Mouse (Mus musculus): Measurements from ENCODE around the gene Sowahb. TPM values are rescaled to one million over a fixed set of nuclear protein-coding genes. Genes with fewer than 3 reads are reported as not detected.
A peak's percentile ranks its signal among the peaks of the same experiment; 100 is the strongest.

Gene Sowahb
- polyA plus RNA-seq (2014; fragmentation: Nextera tagmentation; extraction: Ambion mirVana), result 0.03 and 0.21 TPM in 2 replicates

GRCm38 (mm10) chr5:93044584-93045370 lies at the start of gene Sowahb:
TSS of gene Sowahb (minus strand) at chr5:93045022.
- under 1% methylated on average over 67 of the region's 68 CpGs for WGBS
- Histone ChIP-seq H3K27ac (ENCODE audit: low read depth, low read length) (no peak within 1 kb of the TSS), H3K4me1 (ENCODE audit: control insufficient read depth, insufficient read depth, low read length) (peaks cover 13% of the 10 kb centered on the region), H3K36me3 (ENCODE audit: control insufficient read depth, insufficient read depth, low read length) (no peaks in the 10 kb centered on the region), H3K27me3 (ENCODE audit: control insufficient read depth, insufficient read depth, low read length) (peaks cover 51% of the 10 kb centered on the region), H3K9me3 (ENCODE audit: control insufficient read depth, low read length) (no peaks in the 10 kb centered on the region), H3K9ac (ENCODE audit: low read length) (no peak within 1 kb of the TSS), H3K4me2 (peak within 1 kb of the TSS; percentile 79), H3K4me3 (ENCODE audit: low read depth, low read length) (peak within 1 kb of the TSS; percentile 41)
- DNase-seq (ENCODE audit: low spot score, missing footprints) (peak; percentile 93), ATAC-seq (ENCODE audit: low FRiP score) (peak; percentile 58; the same call in 1 of the 2 replicates)

- WGBS, result under 1% methylated on average over 50 of the region's 50 CpGs
- peak; percentile 49 for ATAC-seq (ENCODE audit: low FRiP score)
These were observed 49.1 kb upstream of the Sowahb start for GRCm38 (mm10) chr5:93093638-93094527.

GRCm38 (mm10) chr5:93092857-93093622 lies 48.2 kb upstream of the Sowahb start, which contains the start of gene Sept11:
TSS of gene Sept11 (plus strand) at chr5:93093437.
- H3K9ac ChIP-seq (ENCODE audit: low read length), result peak within 1 kb of the TSS; percentile 93
- peak within 1 kb of the TSS; percentile 97 for H3K4me2 ChIP-seq
- peak within 1 kb of the TSS; percentile 89 for H3K27ac ChIP-seq (ENCODE audit: low read depth, low read length)
- H3K36me3 ChIP-seq (ENCODE audit: control insufficient read depth, insufficient read depth, low read length), result no peaks in the 10 kb centered on the region
- peaks cover 44% of the 10 kb centered on the region for H3K4me1 ChIP-seq (ENCODE audit: control insufficient read depth, insufficient read depth, low read length)
- ATAC-seq (ENCODE audit: low FRiP score) (peak; percentile 92), DNase-seq (ENCODE audit: low spot score, missing footprints) (peak; percentile 99)
- WGBS, result under 1% methylated on average over 63 of the region's 63 CpGs
- no peaks in the 10 kb centered on the region for H3K9me3 ChIP-seq (ENCODE audit: control insufficient read depth, low read length)
- peak within 1 kb of the TSS; percentile 87 for H3K4me3 ChIP-seq (ENCODE audit: low read depth, low read length)
- no peaks in the 10 kb centered on the region; the same call in 1 of the 2 replicates for H3K27me3 ChIP-seq (ENCODE audit: control insufficient read depth, insufficient read depth, low read length)

More at GRCm38 (mm10) chr5:93093638-93094527, 49.1 kb upstream of the Sowahb start:
- no peaks in the 10 kb centered on the region for H3K36me3 ChIP-seq (ENCODE audit: control insufficient read depth, insufficient read depth, low read length)
- DNase-seq (ENCODE audit: low spot score, missing footprints), result peak; percentile 98
- no peaks in the 10 kb centered on the region for H3K9me3 ChIP-seq (ENCODE audit: control insufficient read depth, low read length)
- peak overlapping the region; percentile 87 for H3K4me3 ChIP-seq (ENCODE audit: low read depth, low read length)
- H3K27ac ChIP-seq (ENCODE audit: low read depth, low read length), result peak overlapping the region; percentile 89
- peak overlapping the region; percentile 93 for H3K9ac ChIP-seq (ENCODE audit: low read length)
- H3K4me1 ChIP-seq (ENCODE audit: control insufficient read depth, insufficient read depth, low read length), result peaks cover 48% of the 10 kb centered on the region
- H3K27me3 ChIP-seq (ENCODE audit: control insufficient read depth, insufficient read depth, low read length), result no peaks in the 10 kb centered on the region; the same call in 1 of the 2 replicates
- H3K4me2 ChIP-seq, result peak overlapping the region; percentile 97

- H3K27me3 ChIP-seq (ENCODE audit: control insufficient read depth, insufficient read depth, low read length), result no peaks in the 10 kb centered on the region; the same call in 1 of the 2 replicates
- DNase-seq (ENCODE audit: low spot score, missing footprints), result peak; percentile 95
These were observed 47.4 kb upstream of the Sowahb start for GRCm38 (mm10) chr5:93092147-93092781.

GRCm38 (mm10) chr5:93091266-93091665 lies 46.4 kb upstream of the Sowahb start:
- Histone ChIP-seq H3K4me1 (ENCODE audit: control insufficient read depth, insufficient read depth, low read length) (peaks cover 27% of the 10 kb centered on the region), H3K27ac (ENCODE audit: low read depth, low read length) (no peak overlapping the region), H3K9ac (ENCODE audit: low read length) (no peak overlapping the region), H3K4me3 (ENCODE audit: low read depth, low read length) (peak overlapping the region; percentile 87; the same call in 1 of the 2 replicates), H3K9me3 (ENCODE audit: control insufficient read depth, low read length) (no peaks in the 10 kb centered on the region), H3K36me3 (ENCODE audit: control insufficient read depth, insufficient read depth, low read length) (no peaks in the 10 kb centered on the region), H3K27me3 (ENCODE audit: control insufficient read depth, insufficient read depth, low read length) (no peaks in the 10 kb centered on the region; the same call in 1 of the 2 replicates), H3K4me2 (peak overlapping the region; percentile 97)
- WGBS, result 78% methylated on average over 3 of the region's 3 CpGs
- DNase-seq (ENCODE audit: low spot score, missing footprints) (no peak), ATAC-seq (ENCODE audit: low FRiP score) (no peak)

More at GRCm38 (mm10) chr5:93092147-93092781, 47.4 kb upstream of the Sowahb start:
- peak; percentile 41 for ATAC-seq (ENCODE audit: low FRiP score)
- Histone ChIP-seq H3K9ac (ENCODE audit: low read length) (peak overlapping the region; percentile 93), H3K9me3 (ENCODE audit: control insufficient read depth, low read length) (no peaks in the 10 kb centered on the region), H3K27ac (ENCODE audit: low read depth, low read length) (no peak overlapping the region), H3K4me2 (peak overlapping the region; percentile 97), H3K36me3 (ENCODE audit: control insufficient read depth, insufficient read depth, low read length) (no peaks in the 10 kb centered on the region), H3K4me3 (ENCODE audit: low read depth, low read length) (peak overlapping the region; percentile 87), H3K4me1 (ENCODE audit: control insufficient read depth, insufficient read depth, low read length) (peaks cover 36% of the 10 kb centered on the region)
- 9% methylated on average over 28 of the region's 28 CpGs for WGBS

GRCm38 (mm10) chr5:93085900-93086299 lies 41.1 kb upstream of the Sowahb start:
- DNase-seq (ENCODE audit: low spot score, missing footprints) (peak; percentile 31), ATAC-seq (ENCODE audit: low FRiP score) (no peak)
- H3K4me1 ChIP-seq (ENCODE audit: control insufficient read depth, insufficient read depth, low read length), result no peaks in the 10 kb centered on the region
- H3K9me3 ChIP-seq (ENCODE audit: control insufficient read depth, low read length), result no peaks in the 10 kb centered on the region
- no peak overlapping the region for H3K9ac ChIP-seq (ENCODE audit: low read length)
- no peak overlapping the region for H3K4me2 ChIP-seq
- no peaks in the 10 kb centered on the region for H3K36me3 ChIP-seq (ENCODE audit: control insufficient read depth, insufficient read depth, low read length)
- H3K27me3 ChIP-seq (ENCODE audit: control insufficient read depth, insufficient read depth, low read length), result no peaks in the 10 kb centered on the region
- no peak overlapping the region for H3K27ac ChIP-seq (ENCODE audit: low read depth, low read length)
- H3K4me3 ChIP-seq (ENCODE audit: low read depth, low read length), result no peak overlapping the region
- 84% methylated on average over 4 of the region's 4 CpGs for WGBS

GRCm38 (mm10) chr5:93085015-93085598 lies 40.3 kb upstream of the Sowahb start:
- Histone ChIP-seq H3K4me3 (ENCODE audit: low read depth, low read length) (no peak overlapping the region), H3K36me3 (ENCODE audit: control insufficient read depth, insufficient read depth, low read length) (no peaks in the 10 kb centered on the region), H3K27me3 (ENCODE audit: control insufficient read depth, insufficient read depth, low read length) (no peaks in the 10 kb centered on the region), H3K9me3 (ENCODE audit: control insufficient read depth, low read length) (no peaks in the 10 kb centered on the region), H3K9ac (ENCODE audit: low read length) (no peak overlapping the region), H3K4me1 (ENCODE audit: control insufficient read depth, insufficient read depth, low read length) (no peaks in the 10 kb centered on the region), H3K27ac (ENCODE audit: low read depth, low read length) (no peak overlapping the region), H3K4me2 (no peak overlapping the region)
- peak; percentile 39 for DNase-seq (ENCODE audit: low spot score, missing footprints)
- WGBS, result 71% methylated on average over 4 of the region's 4 CpGs
- no peak for ATAC-seq (ENCODE audit: low FRiP score)

DNA sequence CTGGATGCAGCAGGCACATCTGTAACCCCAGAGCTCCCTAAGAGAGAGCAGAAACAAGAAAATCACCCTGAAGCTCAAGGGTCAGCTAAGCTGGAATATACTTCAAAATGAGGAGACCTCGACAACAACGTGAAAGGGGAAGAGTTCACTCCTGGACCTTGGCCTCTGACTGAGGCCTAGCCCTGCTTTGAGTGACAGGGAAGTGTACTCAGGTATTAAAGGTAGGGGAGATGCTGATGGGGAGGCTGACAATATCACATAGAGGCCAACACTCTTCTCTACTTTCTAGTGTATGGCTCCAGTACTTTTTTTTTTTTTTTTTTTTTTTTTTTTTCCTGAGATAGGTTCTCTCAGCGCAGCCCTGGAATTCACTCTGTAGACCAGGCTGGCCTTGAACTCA lies 34.8 kb upstream of the Sowahb start:
- Histone ChIP-seq H3K4me3 (ENCODE audit: low read depth, low read length) (no peak overlapping the region), H3K4me1 (ENCODE audit: control insufficient read depth, insufficient read depth, low read length) (no peaks in the 10 kb centered on the region), H3K9me3 (ENCODE audit: control insufficient read depth, low read length) (no peaks in the 10 kb centered on the region), H3K36me3 (ENCODE audit: control insufficient read depth, insufficient read depth, low read length) (no peaks in the 10 kb centered on the region), H3K27me3 (ENCODE audit: control insufficient read depth, insufficient read depth, low read length) (no peaks in the 10 kb centered on the region), H3K27ac (ENCODE audit: low read depth, low read length) (no peak overlapping the region), H3K9ac (ENCODE audit: low read length) (no peak overlapping the region), H3K4me2 (no peak overlapping the region)
- DNase-seq (ENCODE audit: low spot score, missing footprints) (no peak), ATAC-seq (ENCODE audit: low FRiP score) (no peak)
- 82% methylated on average over 3 of the region's 3 CpGs for WGBS

Measured in midbrain, embryonic 11.5 days (tissue).